Mouse (Mus musculus) skeletal muscle tissue, adult 2 months (tissue): ENCODE measurements at regions not wholly inside any gene's neighbourhood (a gene's known extent, or its start where the extent isn't known, plus 50 kb on each side); places are given as distances from the start of the nearest gene placed in this dataset.

Source experiments
- DNase-seq: peaks from one replicate; pipeline ENCODE4 v3.0.0-alpha.2; 2012; ENCODE audit warnings: low read depth, low spot score

DNA sequence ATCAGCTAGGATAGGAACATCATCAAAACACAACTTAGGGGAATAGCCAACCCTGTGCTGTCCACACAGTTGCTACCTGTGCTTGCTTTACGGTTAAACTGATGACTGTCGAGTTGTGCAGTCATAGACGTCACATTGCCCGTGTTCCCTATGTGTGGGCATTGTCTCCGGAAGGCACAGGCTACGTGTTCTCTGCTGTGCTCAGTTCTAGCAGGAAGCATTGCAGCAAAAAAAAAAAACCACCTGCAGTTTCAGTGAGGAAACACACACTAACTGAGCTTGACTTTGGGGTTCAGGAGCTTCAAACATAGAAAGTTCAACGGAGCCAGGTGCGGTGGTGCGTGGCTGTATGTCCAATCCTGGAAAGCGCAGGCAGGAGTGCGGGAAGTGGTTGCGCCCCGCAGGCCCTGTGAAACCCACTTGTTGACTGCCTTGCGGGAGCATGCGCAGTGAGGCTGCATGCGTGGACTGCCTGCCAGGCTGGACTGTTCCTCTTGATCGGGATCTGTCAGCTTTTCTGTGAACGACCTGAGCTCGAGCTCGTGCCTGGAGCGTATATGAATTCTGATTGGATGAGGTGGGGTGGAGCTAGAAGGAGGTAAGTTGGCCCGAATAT lies 190.2 kb upstream of the Krr1 start:
- no peak for DNase-seq

DNA sequence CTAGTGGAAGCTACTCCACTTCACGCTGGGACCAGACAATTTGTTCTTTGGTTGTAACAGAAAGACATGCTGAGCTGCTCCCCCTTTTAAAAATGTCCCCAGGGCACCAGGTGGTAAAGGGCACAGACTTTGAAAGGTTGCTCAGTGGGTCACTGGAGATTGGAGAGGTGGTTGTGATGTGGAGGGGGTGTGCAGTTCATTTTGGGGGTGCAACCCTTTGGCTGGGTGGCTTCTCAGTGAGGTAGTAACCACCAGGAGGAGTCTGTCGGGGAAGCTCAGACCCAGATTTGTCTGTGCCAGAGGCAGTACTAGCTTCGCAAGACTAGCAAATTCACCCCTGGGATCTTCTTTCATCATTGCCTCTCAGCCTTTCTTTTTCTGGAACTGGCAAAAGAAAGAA lies 189.0 kb upstream of the Krr1 start:
- DNase-seq = no peak

DNA sequence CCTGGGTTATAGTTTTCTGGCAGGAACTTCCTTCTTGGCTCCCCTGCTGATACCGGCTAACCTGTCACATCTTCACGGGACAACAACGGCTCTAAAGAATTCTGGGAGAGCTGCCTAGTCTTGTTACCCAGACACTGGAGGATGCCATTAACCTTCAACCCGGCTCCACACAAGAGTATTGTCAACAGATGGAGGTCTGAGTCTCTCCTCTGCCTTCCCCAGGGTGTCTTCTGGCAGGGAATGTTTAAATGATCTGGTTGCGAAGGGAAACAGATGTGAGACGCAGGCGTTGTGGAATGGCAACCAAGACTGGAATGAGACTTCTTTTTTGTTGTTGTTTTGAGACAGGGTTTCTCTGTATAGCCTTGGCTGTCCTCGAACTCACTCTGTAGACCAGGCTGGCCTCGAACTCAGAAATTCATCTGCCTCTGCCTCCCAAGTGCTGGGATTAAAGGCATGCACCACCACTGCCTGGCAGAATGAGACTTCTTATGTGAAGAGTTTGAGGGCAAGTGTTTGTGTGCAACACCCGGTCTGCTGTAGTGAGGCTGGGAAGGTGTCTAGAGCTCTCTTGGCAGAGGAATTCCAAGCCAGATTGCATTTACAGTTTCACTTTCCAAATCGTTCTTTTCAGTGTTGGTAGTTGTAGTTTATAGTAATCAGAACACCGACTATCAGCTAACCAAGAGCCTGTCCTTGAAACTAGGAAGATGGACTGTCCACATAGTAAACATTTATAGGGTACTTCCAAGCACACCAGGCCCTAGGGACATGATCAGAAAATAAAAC lies 188.2 kb upstream of the Krr1 start:
- peak; percentile 54 for DNase-seq

DNA sequence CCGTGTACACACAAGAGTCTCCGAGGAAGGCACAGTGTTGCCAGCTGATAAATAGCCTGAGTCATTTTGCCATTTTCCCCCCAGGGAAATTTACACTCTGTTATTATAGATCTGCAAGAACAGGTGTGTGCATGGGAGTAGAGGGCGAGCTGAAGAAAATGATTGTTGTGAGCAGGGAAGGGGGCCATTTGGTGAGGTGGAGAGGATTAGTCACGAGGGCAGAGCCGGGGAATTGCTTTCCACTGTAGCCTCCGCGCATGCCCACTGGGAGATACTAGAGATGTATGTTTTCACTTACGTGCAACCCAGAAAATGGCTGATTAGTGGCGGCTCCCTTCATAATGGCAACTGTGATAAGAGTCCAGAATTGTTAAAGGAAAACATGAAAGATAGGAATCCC lies 185.3 kb upstream of the Krr1 start:
- DNase-seq = no peak

DNA sequence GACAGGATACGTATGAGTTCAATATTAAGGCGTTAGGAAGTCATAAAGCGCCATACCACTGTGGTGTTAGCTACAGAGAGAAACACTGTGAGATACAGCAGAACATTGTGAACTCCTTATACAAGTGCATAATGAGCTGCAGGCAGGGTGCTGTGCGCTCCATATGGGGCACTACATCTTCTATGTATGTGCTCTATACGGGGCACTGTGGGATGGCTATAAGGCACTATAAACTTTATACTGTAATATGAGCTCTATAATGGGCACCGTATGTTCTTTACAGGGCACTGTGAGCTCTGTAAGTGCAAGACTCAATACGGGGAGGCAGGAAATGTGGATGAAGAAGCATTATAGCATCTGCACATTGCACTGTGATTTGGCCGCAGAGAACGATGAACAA lies 183.2 kb upstream of the Krr1 start:
- DNase-seq = no peak

DNA sequence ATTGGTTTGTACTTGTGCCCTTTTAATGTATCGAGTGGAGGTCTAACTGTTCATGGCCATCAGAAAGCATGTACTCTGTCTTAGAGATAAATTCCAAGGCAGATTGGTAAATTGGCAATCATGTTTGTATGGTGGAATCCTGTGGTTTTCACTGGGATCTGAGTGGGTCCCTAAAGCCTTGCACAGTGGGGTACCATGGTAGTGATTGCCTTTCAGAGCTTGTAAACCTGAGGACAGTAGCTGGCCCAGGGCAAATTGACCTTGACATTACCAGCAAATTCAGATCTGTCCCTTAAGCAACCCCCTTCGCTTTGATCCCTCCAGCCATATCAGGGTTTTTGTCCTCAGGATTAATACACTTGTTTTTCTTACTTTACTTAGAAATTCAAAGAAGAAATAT lies 181.6 kb upstream of the Krr1 start:
- no peak for DNase-seq

DNA sequence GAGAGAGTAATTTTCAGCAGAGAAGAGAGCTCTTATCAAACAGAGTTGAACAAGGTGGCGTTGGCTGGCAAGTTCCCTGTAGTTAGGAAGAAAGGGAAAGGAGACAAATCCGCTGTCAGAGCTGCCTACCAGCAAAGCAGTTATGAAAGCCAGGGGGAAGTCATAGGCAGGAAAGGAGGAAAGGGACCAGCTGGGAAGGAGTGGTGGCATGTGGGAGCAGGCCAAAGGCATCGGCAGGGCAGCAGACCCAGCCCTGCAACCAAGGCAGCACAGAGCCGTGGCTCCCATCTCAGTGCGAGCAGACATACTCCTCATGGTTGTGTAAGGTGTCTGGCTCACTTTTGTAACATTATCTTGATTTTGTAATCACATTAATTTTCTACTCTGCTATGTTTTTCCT lies 177.4 kb upstream of the Krr1 start:
- DNase-seq = no peak

DNA sequence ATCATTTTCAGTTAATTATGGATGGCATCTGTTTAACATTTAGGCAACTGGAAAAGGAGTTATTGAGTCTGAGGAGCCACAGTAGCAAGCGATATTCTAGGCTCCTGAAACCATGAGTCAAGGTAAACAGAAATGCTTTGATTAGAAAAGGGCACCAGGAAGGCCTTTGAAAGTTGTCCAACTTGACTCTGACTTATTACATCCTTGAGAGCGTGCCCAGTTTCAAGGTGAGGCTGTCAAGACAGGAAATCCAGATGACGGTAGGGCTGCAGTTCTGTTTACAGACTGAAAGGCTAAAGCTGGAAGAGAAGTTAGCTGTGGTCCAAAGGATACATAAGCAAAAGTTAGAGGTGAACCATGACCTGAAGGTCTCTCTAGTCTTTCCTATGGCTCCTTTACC lies 176.7 kb upstream of the Krr1 start:
- no peak for DNase-seq

DNA sequence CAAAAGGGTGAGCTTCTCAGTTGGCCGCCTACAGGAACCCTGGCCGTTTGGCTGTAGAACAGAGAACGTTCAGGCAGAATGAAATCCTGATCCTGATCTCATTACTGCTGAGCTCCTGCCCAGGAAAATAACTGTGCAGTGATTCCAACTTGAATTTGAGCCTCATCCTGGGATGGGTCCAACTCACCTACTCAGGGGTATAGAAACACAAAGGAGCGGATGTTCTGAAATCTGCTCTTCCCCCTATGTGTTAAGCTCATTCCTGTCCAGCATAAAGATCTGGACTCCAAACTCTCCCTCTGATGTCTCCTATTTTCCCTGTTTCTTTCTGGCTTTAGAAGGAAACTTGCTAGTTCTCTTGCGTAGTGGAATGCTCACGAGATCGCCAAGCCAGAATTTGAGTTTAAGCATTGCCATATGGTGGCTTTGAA lies 173.6 kb upstream of the Krr1 start:
- peak; percentile 54 for DNase-seq

DNA sequence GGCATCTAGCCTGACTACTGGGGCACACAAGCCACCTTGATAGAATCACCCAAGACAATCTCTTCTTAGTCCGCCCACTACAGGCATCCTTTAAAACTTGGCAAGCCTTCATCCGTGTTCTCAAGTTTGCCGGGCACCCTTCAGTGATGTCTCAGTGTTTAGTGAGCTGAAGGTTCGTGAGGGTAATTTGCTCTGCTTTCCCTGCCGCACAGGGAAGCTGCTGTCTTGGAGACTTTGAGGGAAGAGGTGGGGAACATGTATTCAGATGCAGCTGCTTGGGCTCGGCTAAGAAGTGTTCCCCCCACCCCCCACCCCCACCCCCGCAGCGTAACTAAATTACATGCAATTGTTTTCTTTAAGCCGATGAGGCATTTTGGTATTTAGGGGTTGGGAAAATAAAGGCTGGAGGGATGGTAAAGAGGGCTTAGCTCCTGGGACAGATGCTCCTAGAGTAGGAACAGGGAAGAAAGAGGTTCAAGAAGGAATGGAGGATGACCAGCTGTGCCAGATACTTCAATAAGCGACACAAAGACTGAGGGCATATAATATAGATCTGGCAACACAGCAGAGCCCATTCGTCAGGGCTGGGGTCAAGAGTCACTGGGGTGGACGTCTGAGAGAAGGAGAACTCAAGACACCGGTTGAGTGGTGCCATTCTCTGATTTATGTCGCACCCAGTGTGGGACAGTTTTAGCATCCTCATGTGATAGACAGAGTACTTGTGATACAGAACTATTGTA lies 172.4 kb upstream of the Krr1 start:
- DNase-seq = no peak

DNA sequence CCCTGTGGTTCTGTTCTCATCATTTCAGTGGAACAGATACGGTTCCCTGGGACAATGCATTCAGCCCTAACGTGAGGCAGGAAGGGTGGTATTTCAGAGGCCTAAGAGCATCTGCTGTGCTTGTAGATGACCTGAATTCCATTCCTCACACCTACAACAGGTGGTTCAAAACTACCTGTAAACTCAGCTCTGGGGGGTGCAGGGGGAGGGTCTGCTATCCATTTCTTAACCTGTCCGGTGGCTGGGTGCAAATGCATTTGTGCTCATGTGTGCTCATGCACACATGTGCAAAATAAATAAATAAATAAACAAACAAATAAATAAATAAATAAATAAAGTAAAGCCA lies 171.9 kb upstream of the Krr1 start:
- no peak for DNase-seq

DNA sequence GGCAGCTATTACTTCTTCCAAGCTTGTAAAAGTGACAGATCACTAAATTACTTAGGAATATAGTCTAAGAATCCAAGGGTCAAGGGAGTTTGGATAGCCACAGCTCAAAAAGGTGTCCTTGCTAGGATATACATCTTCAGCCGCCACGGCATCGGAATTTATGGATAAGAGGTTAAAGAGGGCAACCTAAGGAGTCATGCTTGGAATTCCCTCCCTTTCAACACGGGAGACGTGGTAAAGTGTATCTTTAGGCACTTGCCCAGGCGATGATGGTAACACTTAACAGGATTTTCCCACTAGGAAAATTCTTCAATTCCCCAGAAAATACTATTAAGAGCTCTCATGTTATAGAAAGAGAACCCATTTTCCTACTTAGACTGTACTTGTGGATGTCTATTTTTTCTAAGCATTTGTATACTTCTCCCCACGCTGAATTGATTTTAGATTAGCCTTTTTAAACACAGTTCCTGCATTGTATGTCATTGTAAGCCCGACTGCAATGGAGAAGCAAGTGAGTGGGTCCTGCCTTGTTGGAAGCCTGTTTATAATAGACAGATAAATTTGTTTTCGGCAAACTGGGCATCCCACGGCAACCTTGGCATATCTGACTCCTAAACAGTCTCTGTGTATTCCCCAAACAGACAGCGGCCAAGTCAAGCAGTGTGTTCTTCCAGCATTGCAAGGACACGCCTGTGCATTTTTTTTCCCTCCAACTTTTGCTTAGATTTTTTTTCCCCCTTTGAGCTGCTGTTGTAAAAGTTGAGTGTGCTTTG lies 171.3 kb upstream of the Krr1 start:
- peak; percentile 56 for DNase-seq

DNA sequence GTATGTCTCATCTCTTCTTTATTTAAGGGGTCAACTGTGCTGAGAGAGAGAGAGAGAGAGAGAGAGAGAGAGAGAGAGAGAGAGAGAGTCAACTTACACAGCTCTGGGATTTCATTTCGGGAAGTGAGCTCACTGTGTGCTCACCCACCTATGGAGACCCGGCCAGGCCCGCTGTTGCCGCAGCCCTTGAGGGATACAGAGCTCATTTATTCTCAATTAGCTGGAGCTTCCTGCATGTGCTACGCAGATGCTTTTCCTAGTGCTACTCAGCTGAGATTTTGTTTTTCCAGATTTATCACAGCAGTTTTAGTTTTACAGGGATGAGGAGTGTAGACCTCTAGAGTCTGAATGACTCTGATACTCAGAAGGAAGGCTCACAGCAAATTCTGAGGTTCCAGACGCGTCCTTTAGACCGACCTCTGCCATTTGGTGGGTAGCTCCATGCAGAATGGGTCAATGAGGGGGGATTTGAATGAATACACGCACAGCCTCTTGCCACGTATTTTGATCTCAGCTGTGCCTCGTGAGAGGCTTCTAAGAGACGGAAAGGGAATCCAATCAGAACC lies 170.6 kb upstream of the Krr1 start:
- DNase-seq = peak; percentile 70

DNA sequence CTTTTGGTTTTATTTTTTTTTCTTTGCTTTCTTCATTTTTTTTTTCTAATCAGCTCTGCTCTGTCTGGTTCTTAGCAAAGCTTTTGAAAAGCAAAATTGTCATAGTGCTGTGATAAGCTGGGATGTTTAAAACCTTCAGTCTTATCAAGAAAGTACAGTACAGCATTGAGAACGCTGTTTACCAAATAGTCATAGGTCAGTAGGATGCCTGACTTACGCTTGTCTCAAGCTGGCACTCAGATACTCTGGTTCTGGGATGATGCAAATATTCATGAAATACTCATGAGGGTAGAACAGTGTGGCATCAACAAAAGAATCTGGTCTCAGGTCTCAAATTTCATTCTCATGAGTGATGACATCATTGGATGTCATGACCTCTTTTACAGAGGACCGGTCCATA lies 166.1 kb upstream of the Krr1 start:
- no peak for DNase-seq

DNA sequence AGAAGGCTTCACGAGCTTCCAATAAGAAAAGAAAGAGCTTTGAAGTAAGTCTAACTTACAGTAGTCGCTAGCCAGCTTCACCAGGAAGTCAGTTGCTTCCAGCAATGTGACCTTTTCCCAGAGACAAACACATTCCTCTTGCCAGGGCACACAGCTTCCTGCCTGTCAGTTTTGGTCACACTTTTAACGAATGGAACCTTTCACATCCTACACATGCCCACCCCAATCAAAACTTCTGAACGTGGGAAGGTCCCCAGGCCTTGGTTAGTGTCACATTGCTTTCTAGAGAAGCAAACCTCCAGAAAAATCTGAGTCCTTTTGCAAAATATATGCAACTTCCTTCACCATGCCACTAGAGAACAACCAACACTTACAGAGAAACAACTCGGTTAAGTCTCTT lies 165.5 kb upstream of the Krr1 start:
- DNase-seq = no peak

DNA sequence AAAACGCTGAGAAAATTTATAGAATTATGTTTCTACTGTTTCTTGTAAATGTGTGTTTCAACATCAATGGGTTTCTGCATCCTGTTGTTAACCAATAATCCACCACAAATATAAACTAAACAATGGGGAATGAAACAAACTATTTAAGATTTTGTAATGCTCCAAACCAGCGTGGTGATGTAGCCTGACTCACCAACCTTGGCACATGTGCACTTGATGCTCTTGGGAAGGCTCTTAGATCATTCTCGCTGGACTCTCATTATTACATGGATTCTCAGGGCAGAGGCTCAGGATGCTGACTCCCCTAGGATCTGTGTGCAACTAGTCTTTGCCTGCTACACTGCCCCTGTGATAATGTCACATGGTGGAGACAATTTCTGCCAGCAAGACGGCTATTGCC lies 158.7 kb upstream of the Krr1 start:
- peak; percentile 77 for DNase-seq

DNA sequence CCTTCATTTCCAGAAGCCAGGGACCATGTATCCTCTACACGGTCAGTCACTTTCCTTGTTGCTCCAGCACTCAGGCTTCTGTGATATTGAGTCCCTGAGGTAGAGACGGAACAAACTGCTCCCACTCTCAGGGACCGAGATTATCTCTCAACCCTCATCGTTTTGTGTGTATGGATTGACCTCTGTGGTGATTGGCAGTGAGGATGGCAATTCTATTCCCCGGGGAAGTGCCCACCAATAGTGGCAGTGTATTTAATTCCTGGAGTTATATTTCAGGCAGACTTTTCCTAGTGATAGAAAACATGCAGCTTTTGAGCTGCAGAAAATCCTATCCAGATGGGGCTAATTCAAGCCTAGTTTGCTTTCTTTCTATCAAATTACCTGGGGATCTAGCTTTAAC lies 157.8 kb upstream of the Krr1 start:
- no peak for DNase-seq

DNA sequence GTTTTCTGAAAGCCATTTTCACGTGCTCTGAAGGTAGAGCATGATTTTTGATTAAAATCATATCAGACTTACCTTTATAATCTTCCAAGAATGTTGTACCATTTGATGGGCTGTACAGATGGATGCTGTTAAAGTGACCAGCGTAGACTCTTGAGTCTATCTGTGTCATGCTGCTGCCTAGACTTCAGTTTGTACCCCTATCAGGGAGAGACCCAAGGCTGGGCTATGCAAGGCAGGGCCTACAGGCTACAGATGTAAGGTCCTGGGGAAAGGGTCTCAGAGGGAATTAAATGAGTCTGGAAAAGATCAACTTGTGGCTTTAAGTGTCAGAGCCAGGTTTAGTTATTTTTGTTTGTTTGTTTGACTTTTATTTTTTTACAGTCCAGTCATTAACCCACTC lies 157.3 kb upstream of the Krr1 start:
- no peak for DNase-seq

DNA sequence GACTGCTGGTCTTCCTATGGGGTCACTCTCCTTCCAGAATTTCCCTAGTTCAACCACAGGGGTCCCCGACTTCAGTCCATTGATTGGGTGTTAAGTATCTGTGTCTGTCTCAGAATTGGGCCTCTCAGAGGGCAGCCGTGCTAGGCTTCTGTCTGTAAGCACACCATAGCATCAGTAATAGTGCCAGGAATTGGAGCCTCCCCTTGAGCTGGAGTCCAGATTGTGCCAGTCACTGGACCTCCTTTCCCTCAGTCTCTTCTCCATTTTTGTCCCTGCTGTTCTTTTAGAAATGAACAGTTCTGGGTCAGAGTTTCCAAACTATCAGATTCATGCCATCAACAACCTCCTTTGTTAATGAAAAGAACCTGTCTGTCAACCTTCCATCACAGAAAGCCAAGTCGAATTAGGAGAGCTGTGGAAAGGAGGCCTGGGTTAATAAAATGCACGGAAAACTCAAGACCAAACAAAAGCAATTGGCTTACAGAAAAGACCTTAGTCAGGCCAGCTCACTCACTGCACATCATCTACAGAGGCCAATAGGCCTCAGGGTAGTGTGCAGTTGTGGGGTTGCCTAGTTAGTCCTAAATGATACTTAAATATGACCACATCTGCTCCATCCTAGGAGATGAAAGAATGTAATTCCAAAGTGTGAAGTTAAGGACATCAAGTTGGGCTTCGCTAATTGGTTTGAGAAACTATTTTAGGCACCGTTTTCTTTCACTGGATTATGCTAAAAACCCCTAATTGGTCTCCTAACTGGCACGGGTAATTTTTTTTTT lies 156.5 kb upstream of the Krr1 start:
- no peak for DNase-seq

DNA sequence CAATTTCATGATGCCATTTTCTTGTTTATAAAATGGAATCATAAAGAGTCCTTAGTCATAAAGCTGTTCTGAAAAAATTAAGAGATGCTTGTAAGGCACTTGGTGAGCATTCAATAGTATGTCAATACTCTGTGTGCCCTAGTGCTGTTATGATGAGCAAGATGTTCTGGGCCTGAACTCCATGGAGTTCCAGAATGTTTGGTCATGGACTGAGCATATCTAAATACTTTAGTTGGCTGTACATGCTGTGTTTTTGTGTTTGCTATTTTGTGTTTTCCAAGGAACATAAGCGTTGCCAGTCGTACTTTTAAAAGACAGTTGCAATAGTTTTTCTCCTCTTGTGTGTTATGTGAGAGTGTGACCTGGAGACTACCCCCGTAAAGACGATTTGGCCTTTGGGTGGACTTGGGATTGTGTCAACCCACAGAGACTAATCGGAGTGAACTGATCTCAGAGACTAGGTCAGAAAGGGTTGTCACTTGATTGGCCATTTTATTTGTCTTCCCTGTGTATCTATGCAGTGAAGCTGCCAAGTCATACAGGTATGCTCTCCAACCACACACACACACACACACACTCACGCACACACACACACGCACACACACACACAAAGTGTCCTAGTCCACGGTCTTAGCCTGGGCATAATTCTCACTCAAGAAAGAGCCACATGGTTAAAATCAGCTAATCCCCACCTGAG lies 152.6 kb upstream of the Krr1 start:
- peak; percentile 69 for DNase-seq

DNA sequence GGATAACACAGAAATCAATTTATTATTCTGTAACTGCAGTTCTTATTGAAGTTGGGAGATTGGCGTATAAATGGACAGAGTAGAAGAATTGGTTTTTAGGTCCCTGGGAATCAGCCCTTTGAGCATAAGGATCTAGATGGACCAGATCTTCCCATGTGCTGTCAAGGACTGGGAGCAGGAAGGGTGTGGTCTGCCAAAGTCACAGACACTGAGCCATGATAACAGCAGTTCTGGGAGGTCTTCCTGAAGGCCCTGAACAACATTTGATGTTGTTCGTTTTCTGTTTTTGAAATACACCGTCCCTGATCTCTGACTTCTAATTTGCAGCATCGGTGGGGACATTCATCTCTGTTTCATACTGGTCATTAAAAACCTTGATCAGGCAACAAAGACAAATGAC lies 147.6 kb upstream of the Krr1 start:
- no peak for DNase-seq
